8 mouse cellular contexts compared by ENCODE assay signal in genomic region chr5:138994786-138995720, GRCm38 (mm10). TPM values are rescaled to one million over a fixed set of nuclear protein-coding genes. Genes with fewer than 3 reads are reported as not detected.
DNase-seq lines count a peak whose midpoint lies in the region; ATAC-seq lines count a peak whose summit lies in the region.

No protein-coding gene starts in this region.

- peaks cover 38% of the 10 kb centered on the region for H3K27me3 ChIP-seq in hindbrain, embryonic 16.5 days (replicated peaks; ENCODE audit: control insufficient read depth, insufficient read depth, low read length)

- H3K36me3 ChIP-seq in hindbrain, embryonic 16.5 days (ENCODE audit: control insufficient read depth, insufficient read depth, low read length) = no peaks in the 10 kb centered on the region

- H3K9ac ChIP-seq in hindbrain, embryonic 16.5 days (ENCODE audit: low read depth, low read length) = peak overlapping the region; percentile 93

- WGBS in hindbrain, embryonic 16.5 days = under 1% methylated on average over 77 of the region's 127 CpGs

- H3K9me3 ChIP-seq in hindbrain, embryonic 16.5 days (ENCODE audit: control insufficient read depth, low read length) = no peaks in the 10 kb centered on the region

- H3K4me2 ChIP-seq in hindbrain, embryonic 16.5 days (ENCODE audit: low read length) = peak overlapping the region; percentile 96

- intact Hi-C loops in left cerebral cortex, postnatal 10 days (cut with DNase I) = loop anchor here (5.0 to 10.0 kb wide), 2 partner anchors 143 to 180 kb away; no protein-coding TSS in a partner anchor

- H3K27ac ChIP-seq in hindbrain, embryonic 16.5 days (ENCODE audit: low read depth, low read length) = peak overlapping the region; percentile 92

- ATAC-seq in hindbrain, embryonic 16.5 days = peak; percentile 67
- peak; percentile 57 for ATAC-seq in megakaryocyte, adult 5-6 weeks (ENCODE audit: poor library complexity, severe bottlenecking)
- no peak for ATAC-seq in inflammation-experienced regulatory T-cells, adult 6 months

- peak overlapping the region; percentile 83 for H3K4me3 ChIP-seq in hindbrain, embryonic 16.5 days (ENCODE audit: low read length)

- H3K4me1 ChIP-seq in hindbrain, embryonic 16.5 days (ENCODE audit: control insufficient read depth, insufficient read depth, low read depth, low read length) = peaks cover 52% of the 10 kb centered on the region

- DNase-seq in adipocyte (ENCODE audit: low spot score) = peak; percentile 88
- DNase-seq in cerebellum, postnatal 14 days = peak; percentile 56 to 64
- peak; percentile 58 to 64 for DNase-seq in gastrocnemius, adult 8-10 months (ENCODE audit: low spot score in 2 of 2)
- peak; percentile 44 to 84 for DNase-seq in left cerebral cortex, postnatal 10 days (ENCODE audit: extremely low spot score in 1 of 2, low spot score in 2 of 2)
- DNase-seq in right cerebral cortex, postnatal 25 days = peak; percentile 81

RNA-seq across cellular contexts. Expression of gene Pdgfa, which starts 2.1 kb away (rescaled TPM):
- total RNA-seq in gastrocnemius, adult 8-10 months (2022) = 10 to 100 TPM; 19.8 to 32.1 (median 25.2) TPM
- 26.2 and 33.4 TPM in 2 replicates for polyA plus RNA-seq in hindbrain, embryonic 16.5 days (2015; fragmentation: Nextera tagmentation; extraction: Ambion mirVana)
- total RNA-seq in left cerebral cortex, postnatal 10 days (2021) = 10 to 100 TPM; 54.6 to 58.0 TPM
- total RNA-seq in megakaryocyte, adult 5-6 weeks (2015) = 0.13 and 0.75 TPM in 2 replicates
- 0.07 and 0.12 TPM in 2 replicates for total RNA-seq in megakaryocyte, adult 5-6 weeks (2017)
- polyA plus RNA-seq in inflammation-experienced regulatory T-cells, adult 6 months (2017; shearing (Covaris generic)) = under 1 TPM in 1 of 3 experiments, not detected in 2; 0.35 TPM

Comparison
In these comparisons a context has a peak if more than half of its experiments do, and no peak if none do; other contexts are left out.
1. RNA of gene Pdgfa, which starts 2.1 kb away (total RNA-seq): 54.6 to 58.0 TPM in left cerebral cortex, postnatal 10 days and 19.8 to 32.1 TPM in gastrocnemius, adult 8-10 months; 0.07 to 0.75 TPM in megakaryocyte, adult 5-6 weeks; every median in the first group is over 10 times any median in the second.
2. Peak in every context shown above with its lines, with median percentiles within 50 percentile points of each other: DNase-seq.